Mouse (Mus musculus) kidney, embryonic 14.5 days (tissue): ENCODE measurements around the gene Id3. TPM values are rescaled to one million over a fixed set of nuclear protein-coding genes. Genes with fewer than 3 reads are reported as not detected.

Experiments
- ATAC-seq: fragments of 200-750 bp; cut with Nextera tagmentation; 2 replicates; pipeline ENCODE4 v1.8.0; 2017; ENCODE audit warnings: moderate number of reproducible peaks, mild to moderate bottlenecking, moderate TSS enrichment, moderate library complexity; ENCODE audit not compliant: low FRiP score, low TSS enrichment
- H3K27ac ChIP-seq: fragments of 300-500 bp; sonication (generic); 2 replicates; pipeline ENCODE4 v1.5.1; 2014; ENCODE audit warnings: low read depth, mild to moderate bottlenecking, low read length, moderate library complexity, mixed read lengths
- H3K27me3 ChIP-seq: fragments of 300-500 bp; sonication (generic); 2 replicates; pipeline ENCODE4 v1.6.1; 2014; ENCODE audit warnings: mild to moderate bottlenecking, low read length; ENCODE audit not compliant: control insufficient read depth, insufficient read depth
- H3K36me3 ChIP-seq: fragments of 300-500 bp; sonication (generic); 2 replicates; pipeline ENCODE4 v1.6.1; 2014; ENCODE audit warnings: low read length, mixed read lengths; ENCODE audit not compliant: control insufficient read depth, insufficient read depth
- H3K4me1 ChIP-seq: fragments of 300-500 bp; sonication (generic); 2 replicates; pipeline ENCODE4 v1.6.1; 2014; ENCODE audit warnings: low read length, mixed read lengths; ENCODE audit not compliant: control insufficient read depth, insufficient read depth
- H3K4me2 ChIP-seq: fragments of 300-500 bp; sonication (generic); replicated peaks from 2 replicates; pipeline ENCODE4 v1.6.1; 2014; ENCODE audit warnings: low read depth, mild to moderate bottlenecking, low read length
- H3K4me3 ChIP-seq: fragments of 300-500 bp; sonication (generic); 2 replicates; pipeline ENCODE4 v1.5.1; 2014; ENCODE audit warnings: mild to moderate bottlenecking, low read length
- H3K9ac ChIP-seq: fragments of 300-500 bp; sonication (generic); 2 replicates; pipeline ENCODE4 v1.6.1; 2014; ENCODE audit warnings: low read depth, mild to moderate bottlenecking, low read length, moderate library complexity
- H3K9me3 ChIP-seq: fragments of 300-500 bp; sonication (generic); 2 replicates; pipeline ENCODE4 v1.6.1; 2016; ENCODE audit warnings: low read length; ENCODE audit not compliant: control insufficient read depth
- WGBS: fragments of 180-500 bp; shearing (Covaris S2); extraction: QIAGEN DNeasy Blood & Tissue Kit; methylation state at CpG from one replicate; pipeline ENCODE4 v1.1.7; 2014; 5-methylcytosine and 5-hydroxymethylcytosine counted together
- polyA plus RNA-seq: library from polyadenylated mRNA; unstranded; fragments of >200 nt; fragmentation: Nextera tagmentation; extraction: Ambion mirVana; gene quantifications from 2 replicates; pipeline ENCODE4 v1.2.1, GENCODE M21; 2014

The Id3 gene
- polyA plus RNA-seq, 1 experiment from 2014 or later: 848 TPM

- peak within 1 kb of the TSS; percentile 80 for H3K4me3 ChIP-seq
- peak within 1 kb of the TSS; percentile 67 for H3K4me2 ChIP-seq
- peak within 1 kb of the TSS; percentile 33; the same call in 1 of the 2 replicates for H3K27ac ChIP-seq
- peak within 1 kb of the TSS; percentile 69 for H3K9ac ChIP-seq
- WGBS: 0% methylated on average over 35 of the region's 35 CpGs
- ATAC-seq: peak; percentile 45
- peaks cover 28% of the 10 kb centered on the region for H3K4me1 ChIP-seq
- no peaks in the 10 kb centered on the region for H3K36me3 ChIP-seq
- no peaks in the 10 kb centered on the region for H3K27me3 ChIP-seq
- no peaks in the 10 kb centered on the region for H3K9me3 ChIP-seq
These were observed 28.8 kb downstream of the Id3 start, which contains the start of gene E2f2 for GRCm38 (mm10) chr4:136172011-136172541. TSS of gene E2f2 (plus strand) at chr4:136172394.

DNA sequence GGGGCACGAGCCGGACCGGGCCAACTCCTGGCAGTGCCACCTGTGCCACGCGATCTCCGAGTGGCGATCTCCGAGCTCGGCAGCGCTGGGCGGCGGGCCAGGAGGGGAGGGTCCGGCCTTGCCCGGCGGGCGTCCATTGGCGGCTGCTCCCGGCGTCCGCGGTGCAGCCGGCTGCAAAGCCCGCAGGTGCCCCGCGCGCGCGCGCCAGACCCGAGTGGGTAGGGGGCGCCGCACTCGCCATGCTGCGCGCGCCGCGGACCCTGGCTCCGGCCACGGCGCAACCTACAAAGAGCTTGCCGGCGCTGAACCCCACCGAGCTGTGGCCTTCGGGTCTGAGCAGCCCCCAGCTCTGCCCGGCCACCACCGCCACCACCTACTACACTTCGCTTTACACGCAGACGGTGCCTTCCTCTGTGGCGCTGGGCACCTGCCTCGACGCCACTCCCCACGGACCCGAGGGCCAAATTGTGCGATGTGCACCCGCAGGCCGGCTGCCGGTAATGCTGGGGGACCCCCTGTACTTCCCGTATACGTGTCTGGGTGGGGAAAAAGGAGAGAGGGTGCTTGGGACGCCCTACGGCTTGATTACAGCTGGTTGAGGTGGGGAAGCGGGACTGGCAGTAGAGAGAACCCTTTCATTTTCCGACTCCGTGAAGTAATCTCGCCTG, 29.4 kb downstream of the Id3 start:
- H3K4me2 ChIP-seq: peak overlapping the region; percentile 67
- no peaks in the 10 kb centered on the region for H3K27me3 ChIP-seq
- peak overlapping the region; percentile 69 for H3K9ac ChIP-seq
- peak overlapping the region; percentile 80 for H3K4me3 ChIP-seq
- WGBS: under 1% methylated on average over 67 of the region's 67 CpGs
- no peaks in the 10 kb centered on the region for H3K9me3 ChIP-seq
- peak; percentile 33; the same call in 1 of the 2 replicates for ATAC-seq
- peak overlapping the region; percentile 33; the same call in 1 of the 2 replicates for H3K27ac ChIP-seq
- peaks cover 34% of the 10 kb centered on the region for H3K4me1 ChIP-seq
- no peaks in the 10 kb centered on the region for H3K36me3 ChIP-seq

DNA sequence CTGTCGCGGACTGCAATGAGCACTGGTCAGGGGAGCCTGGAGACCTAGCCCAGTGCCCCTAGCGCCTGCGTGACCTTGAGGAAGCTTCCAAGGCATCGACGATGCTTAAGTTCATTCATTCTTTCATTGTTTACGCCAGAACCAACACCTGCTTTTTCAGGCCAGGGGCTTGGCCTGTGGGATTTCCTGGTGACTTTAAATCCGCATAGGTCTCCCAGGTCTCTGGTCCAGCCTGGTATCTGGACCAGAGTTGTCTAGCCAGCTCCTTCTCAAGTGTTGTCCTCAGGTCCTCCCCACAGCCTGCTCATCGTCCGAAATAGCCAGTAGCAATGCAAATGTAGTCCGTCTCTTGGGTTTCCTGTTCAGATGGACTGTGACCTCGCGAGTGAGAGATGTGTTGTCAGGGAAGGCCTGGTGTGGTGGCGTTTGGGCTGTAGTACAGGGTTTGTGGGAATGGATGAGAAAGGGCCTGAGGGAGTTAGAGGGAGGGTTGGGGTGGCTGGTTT, 30.0 kb downstream of the Id3 start:
- no peak for ATAC-seq
- no peaks in the 10 kb centered on the region for H3K36me3 ChIP-seq
- H3K9ac ChIP-seq: peak overlapping the region; percentile 69
- peaks cover 37% of the 10 kb centered on the region for H3K4me1 ChIP-seq
- H3K4me3 ChIP-seq: peak overlapping the region; percentile 80
- WGBS: 2% methylated on average over 14 of the region's 14 CpGs
- H3K27me3 ChIP-seq: no peaks in the 10 kb centered on the region
- no peaks in the 10 kb centered on the region for H3K9me3 ChIP-seq
- H3K27ac ChIP-seq: peak overlapping the region; percentile 33; the same call in 1 of the 2 replicates
- peak overlapping the region; percentile 67 for H3K4me2 ChIP-seq

- Histone ChIP-seq H3K36me3 (no peaks in the 10 kb centered on the region), H3K4me1 (peaks cover 37% of the 10 kb centered on the region), H3K4me3 (peak overlapping the region; percentile 80; the same call in 1 of the 2 replicates), H3K27me3 (no peaks in the 10 kb centered on the region), H3K4me2 (peak overlapping the region; percentile 67), H3K9ac (no peak overlapping the region), H3K9me3 (no peaks in the 10 kb centered on the region), H3K27ac (no peak overlapping the region)
- WGBS: 75% methylated on average over 13 of the region's 13 CpGs
- ATAC-seq: no peak
These were observed 31.2 kb downstream of the Id3 start for GRCm38 (mm10) chr4:136174216-136175193.

GRCm38 (mm10) chr4:136176022-136176552, 32.8 kb downstream of the Id3 start:
- Histone ChIP-seq H3K4me1 (peaks cover 41% of the 10 kb centered on the region), H3K27ac (no peak overlapping the region)
- 69% methylated on average over 10 of the region's 10 CpGs for WGBS

DNA sequence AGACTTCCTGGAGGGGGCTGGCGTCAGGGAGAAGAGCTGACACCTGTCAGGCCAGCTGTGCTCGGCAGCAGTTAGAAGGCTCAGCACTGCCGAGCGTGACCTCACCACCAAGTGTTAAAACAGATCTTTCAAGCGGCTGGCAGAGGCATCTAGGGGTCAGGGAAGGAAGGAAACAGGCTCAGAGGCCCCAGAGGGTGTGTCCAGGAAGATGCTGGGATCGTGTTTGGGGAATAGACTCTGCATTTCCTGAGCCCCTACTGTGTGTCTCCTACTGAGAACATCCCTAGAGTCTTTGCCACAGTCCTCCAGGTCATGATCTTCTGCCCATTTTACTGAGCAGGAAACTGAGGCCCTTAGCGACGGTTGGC, 33.9 kb downstream of the Id3 start:
- no peak for ATAC-seq
- Histone ChIP-seq H3K36me3 (no peaks in the 10 kb centered on the region), H3K9me3 (no peaks in the 10 kb centered on the region), H3K9ac (no peak overlapping the region), H3K27me3 (no peaks in the 10 kb centered on the region), H3K4me1 (peaks cover 45% of the 10 kb centered on the region), H3K4me3 (no peak overlapping the region), H3K27ac (peak overlapping the region; percentile 47; the same call in 1 of the 2 replicates), H3K4me2 (no peak overlapping the region)
- WGBS: 32% methylated on average over 8 of the region's 8 CpGs

More at GRCm38 (mm10) chr4:136176022-136176552, 32.8 kb downstream of the Id3 start:
- Histone ChIP-seq H3K9ac (peak overlapping the region; percentile 12; the same call in 1 of the 2 replicates), H3K4me2 (no peak overlapping the region), H3K9me3 (no peaks in the 10 kb centered on the region), H3K36me3 (no peaks in the 10 kb centered on the region), H3K27me3 (no peaks in the 10 kb centered on the region), H3K4me3 (no peak overlapping the region)
- ATAC-seq: no peak

DNA sequence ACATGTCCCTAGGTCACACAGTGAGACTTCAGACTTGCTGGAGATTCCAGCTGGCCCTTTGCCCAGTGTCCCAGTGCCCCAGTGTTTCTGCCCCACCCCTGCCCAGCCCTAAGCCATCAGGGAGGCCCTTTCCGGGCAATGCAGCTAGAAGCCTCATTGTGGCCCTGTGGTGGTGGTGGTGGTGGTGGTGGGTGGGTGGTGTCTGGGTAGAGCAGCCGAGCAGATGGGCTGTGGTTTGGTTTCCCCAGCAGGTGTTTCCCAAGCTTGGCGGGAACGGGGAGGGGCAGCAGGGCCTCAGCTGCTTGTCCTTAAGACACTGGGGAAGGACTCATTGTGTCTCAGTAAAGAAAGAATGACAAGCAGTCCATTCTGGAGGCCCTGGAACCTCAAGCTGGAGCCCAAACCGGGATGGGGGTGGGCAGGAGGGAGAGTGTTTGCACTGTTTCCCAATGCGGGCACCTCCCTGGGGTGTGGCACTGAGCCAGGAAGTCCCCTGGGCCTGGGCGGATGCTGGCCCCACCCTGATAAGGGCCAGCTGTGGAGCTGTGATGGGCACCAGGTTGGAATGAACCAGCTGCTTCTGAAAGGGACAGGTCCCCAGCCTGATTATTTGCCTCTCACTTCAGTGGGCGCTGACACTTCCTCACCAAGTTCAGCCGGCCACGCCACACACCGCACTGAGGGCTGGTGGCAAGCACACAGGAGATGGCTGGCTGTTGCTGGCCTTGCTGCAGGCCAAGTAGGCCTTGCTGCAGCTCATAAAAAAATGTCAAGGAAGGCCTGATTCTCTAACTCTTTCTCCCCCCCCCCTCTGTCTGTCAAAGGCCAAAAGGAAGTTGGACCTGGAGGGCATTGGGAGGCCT, 34.5 kb downstream of the Id3 start:
- Histone ChIP-seq H3K9ac (no peak overlapping the region), H3K4me2 (no peak overlapping the region), H3K27ac (peak overlapping the region; percentile 47; the same call in 1 of the 2 replicates), H3K9me3 (no peaks in the 10 kb centered on the region), H3K4me1 (peaks cover 45% of the 10 kb centered on the region), H3K36me3 (no peaks in the 10 kb centered on the region), H3K27me3 (no peaks in the 10 kb centered on the region), H3K4me3 (no peak overlapping the region)
- 63% methylated on average over 11 of the region's 11 CpGs for WGBS
- ATAC-seq: no peak

DNA sequence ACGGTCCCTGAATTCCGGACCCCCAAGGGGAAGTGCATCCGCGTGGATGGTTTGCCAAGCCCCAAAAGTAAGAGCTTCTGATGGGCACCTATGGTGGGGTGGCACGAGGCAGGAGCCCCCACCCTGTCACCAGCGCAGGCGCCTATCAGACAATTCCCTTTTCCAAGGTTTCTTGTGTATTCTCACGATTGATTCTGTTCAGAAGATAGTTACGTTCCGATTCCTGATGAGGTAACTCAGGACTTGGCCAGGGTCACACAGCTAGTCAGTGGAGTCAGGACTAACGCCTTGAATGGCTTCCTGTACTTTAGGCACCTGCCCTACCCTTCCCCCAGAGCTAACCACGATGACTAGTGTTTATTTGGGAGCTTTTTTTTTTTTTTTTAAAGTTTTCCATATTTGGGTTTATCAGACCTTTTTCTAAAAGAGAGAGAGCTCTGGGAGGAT, 35.2 kb downstream of the Id3 start:
- Histone ChIP-seq H3K36me3 (no peaks in the 10 kb centered on the region), H3K27ac (peak overlapping the region; percentile 47; the same call in 1 of the 2 replicates), H3K27me3 (no peaks in the 10 kb centered on the region), H3K9ac (no peak overlapping the region), H3K9me3 (no peaks in the 10 kb centered on the region), H3K4me1 (peaks cover 40% of the 10 kb centered on the region), H3K4me2 (no peak overlapping the region), H3K4me3 (no peak overlapping the region)
- 85% methylated on average over 12 of the region's 12 CpGs for WGBS
- ATAC-seq: no peak
